Mouse (Mus musculus) spleen, postnatal 4 days (tissue): Measurements from ENCODE around the gene Fmc1.
"Not testable (repeated sequence)": the region's sequence is repeated elsewhere in the genome, so short reads cannot be mapped to it uniquely, and the experiment has no call there.

ENCODE experiments used
- DNase-seq, 2 experiments: peaks; one replicate each; pipeline ENCODE4 v3.0.0; 2022; ENCODE audit warnings: low spot score in 2 of 2

The Fmc1 gene

GRCm38 (mm10) chr6:38533428-38534405 lies at the start of gene Fmc1:
Fmc1 (plus strand) TSS chr6:38533502.
- peak; percentile 95 to 97 for DNase-seq

GRCm38 (mm10) chr6:38492550-38492949 lies 40.8 kb upstream of the Fmc1 start:
- peak; percentile 56 to 80 for DNase-seq

- DNase-seq = no peak
Measured at GRCm38 (mm10) chr6:38495641-38496040, 37.7 kb upstream of the Fmc1 start.

GRCm38 (mm10) chr6:38512096-38512495 lies 21.2 kb upstream of the Fmc1 start:
- DNase-seq = no peak

- no peak for DNase-seq
Measured at GRCm38 (mm10) chr6:38512830-38513229, 20.5 kb upstream of the Fmc1 start.

GRCm38 (mm10) chr6:38515201-38515600 lies 18.1 kb upstream of the Fmc1 start:
- no peak for DNase-seq

- DNase-seq = peak in 1 of 2 experiments; percentile 30
Measured at GRCm38 (mm10) chr6:38523851-38524250, 9.5 kb upstream of the Fmc1 start.

- DNase-seq = no peak
Measured at GRCm38 (mm10) chr6:38531211-38531820, 2.0 kb upstream of the Fmc1 start.

GRCm38 (mm10) chr6:38532500-38533420 lies 542 bp upstream of the Fmc1 start:
- peak; percentile 40 to 77 for DNase-seq

- DNase-seq = peak; percentile 100
Measured at GRCm38 (mm10) chr6:38534640-38535365, 1.5 kb downstream of the Fmc1 start.

- no peak for DNase-seq
Measured at GRCm38 (mm10) chr6:38535366-38535690, 2.0 kb downstream of the Fmc1 start.

- DNase-seq = no peak
Measured at GRCm38 (mm10) chr6:38535788-38536187, 2.5 kb downstream of the Fmc1 start.

GRCm38 (mm10) chr6:38544141-38544540 lies 10.8 kb downstream of the Fmc1 start:
- DNase-seq = not testable (repeated sequence)

GRCm38 (mm10) chr6:38547005-38547404 lies 13.7 kb downstream of the Fmc1 start:
- not testable (repeated sequence) for DNase-seq

GRCm38 (mm10) chr6:38547707-38548106 lies 14.4 kb downstream of the Fmc1 start:
- DNase-seq = no peak

- not testable (repeated sequence) for DNase-seq
Measured at GRCm38 (mm10) chr6:38548595-38548994, 15.3 kb downstream of the Fmc1 start.

GRCm38 (mm10) chr6:38549840-38550239 lies 16.5 kb downstream of the Fmc1 start:
- DNase-seq = not testable (repeated sequence)

- DNase-seq = peak; percentile 74 to 87
Measured at GRCm38 (mm10) chr6:38550250-38551061, 17.2 kb downstream of the Fmc1 start.

- DNase-seq = peak; percentile 96
Measured at GRCm38 (mm10) chr6:38551062-38551988, 18.0 kb downstream of the Fmc1 start, which contains the start of gene Luc7l2. Luc7l2 (plus strand) TSS chr6:38551334.
